Mouse (Mus musculus): ENCODE data around the gene Olfr1453.
"Not testable (repeated sequence)": the region's sequence is repeated elsewhere in the genome, so short reads cannot be mapped to it uniquely, and the experiment has no call there.

Gene Olfr1453

DNA sequence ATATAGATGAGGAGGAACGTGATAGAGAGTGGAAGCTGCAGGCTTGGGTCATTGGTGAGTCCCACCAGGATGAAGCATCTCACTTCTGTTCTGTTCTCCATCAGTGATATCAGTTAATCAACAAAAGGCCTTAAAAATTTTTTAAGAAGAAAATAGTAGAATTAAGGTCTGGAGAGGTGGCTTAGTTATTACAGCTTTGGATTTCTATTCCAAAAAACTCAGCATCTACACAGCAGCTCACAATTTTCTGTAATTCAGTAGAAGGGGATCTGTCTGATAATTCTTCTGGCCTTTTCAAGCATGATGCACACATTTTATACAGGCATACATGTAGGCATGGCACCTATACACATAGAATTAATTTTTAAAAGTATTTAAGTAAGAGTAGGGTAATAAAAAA, at the start of gene Olfr1453:
Gene Olfr1453, minus strand, starts transcription at position 101 of the 400 bp plus-strand sequence.
- in situ Hi-C loops (cut with MboI; ENCODE audit: low sequenced_read_pairs) = no loop called here

DNA sequence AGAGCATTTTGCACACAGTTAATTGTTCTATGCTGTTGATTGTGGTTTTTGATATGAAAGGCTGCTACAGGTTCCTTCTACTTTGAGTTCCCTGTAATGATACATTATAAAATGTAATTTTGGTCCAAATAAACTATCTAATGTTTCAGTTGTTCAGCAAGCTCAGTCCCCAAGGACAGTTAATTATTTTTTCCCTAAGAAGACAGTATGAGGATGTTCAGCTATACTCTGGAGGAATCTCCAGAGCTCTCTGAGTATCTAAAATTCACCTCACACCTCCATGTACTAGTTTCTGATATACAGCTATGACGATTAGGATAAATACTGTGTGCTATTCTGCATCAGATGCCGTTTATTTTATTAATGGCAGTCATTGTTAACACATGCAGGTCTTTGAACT, 32.2 kb upstream of the Olfr1453 start, which contains the start of gene Olfr1454:
Gene Olfr1454, plus strand, starts transcription at position 301 of the 400 bp plus-strand sequence.
- in situ Hi-C loops (cut with MboI; ENCODE audit: low sequenced_read_pairs) = no loop called here

DNA sequence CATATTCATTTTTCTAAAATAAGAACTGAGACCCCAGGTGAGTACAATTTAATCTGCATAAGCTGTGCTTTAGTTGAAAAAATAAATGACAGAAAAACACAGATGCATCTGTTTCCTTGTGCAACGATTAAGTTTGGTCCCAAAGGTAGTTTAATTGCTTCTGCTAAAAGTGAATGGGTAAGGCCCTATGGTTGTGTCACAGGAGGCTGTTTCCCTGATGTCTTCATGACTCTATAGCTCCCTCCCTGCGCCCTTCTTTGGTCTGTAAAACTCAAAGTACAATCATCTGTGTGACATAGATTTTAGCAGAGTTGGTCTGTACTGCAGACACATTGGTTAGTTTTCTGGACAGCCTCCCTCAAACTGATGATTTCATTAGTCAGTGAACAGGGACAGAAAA, 33.4 kb downstream of the Olfr1453 start, which contains the start of gene Olfr1451:
Gene Olfr1451, plus strand, starts transcription at position 301 of the 400 bp plus-strand sequence.
- in situ Hi-C loops (cut with MboI; ENCODE audit: low sequenced_read_pairs) = no loop called here

GRCm38 (mm10) chr19:12992316-12992715, 35.8 kb downstream of the Olfr1453 start:
- in situ Hi-C loops (cut with MboI; ENCODE audit: low sequenced_read_pairs) = not testable (repeated sequence)

Data from CH12F3 (cell line).